In genomic region chr1:132194624-132195023, GRCm38 (mm10) we compare ENCODE assay signal across 20 mouse cellular contexts. TPM values are rescaled to one million over a fixed set of nuclear protein-coding genes. Genes with fewer than 3 reads are reported as not detected.
DNase-seq lines count a peak whose midpoint lies in the region; ATAC-seq and TF ChIP-seq lines count a peak whose summit lies in the region.
"Had no signal": no experiment of that assay in that cellular context is flagged by ENCODE, and none has a peak within 500 bp of the region (broad histone marks: within the 10 kb centered on the region; RNA-seq: fewer than 3 reads in every experiment).

No protein-coding gene starts in this region.

- H3K9ac ChIP-seq in lung, postnatal 0 days (replicated peaks; ENCODE audit: low read depth): no peak overlapping the region
- no peak overlapping the region; the same call in 1 of the 2 replicates for H3K9ac ChIP-seq in forebrain, embryonic 14.5 days (ENCODE audit: low read length)
- peak overlapping the region; percentile 46; the same call in 1 of the 2 replicates for H3K9ac ChIP-seq in midbrain, embryonic 12.5 days (replicated peaks)
- no peak overlapping the region for H3K9ac ChIP-seq in heart, adult 2 months (ENCODE audit: low read depth, low read length)
- H3K9ac ChIP-seq: liver, embryonic 13.5 days had no signal

- no peaks in the 10 kb centered on the region for H3K9me3 ChIP-seq in lung, postnatal 0 days (ENCODE audit: low read length)
- H3K9me3 ChIP-seq in forebrain, embryonic 14.5 days (replicated peaks; ENCODE audit: control insufficient read depth, low read length): no peaks in the 10 kb centered on the region
- no peaks in the 10 kb centered on the region for H3K9me3 ChIP-seq in midbrain, embryonic 12.5 days
- H3K9me3 ChIP-seq: liver, embryonic 13.5 days; megakaryocyte, embryonic 14.5 days had no signal

- peak; percentile 24; the same call in 1 of the 2 replicates for TF ChIP-seq EP300 in lung, postnatal 0 days (IDR thresholded peaks at IDR 0.05)
- TF ChIP-seq EP300 in heart, adult 2 months (IDR thresholded peaks at IDR 0.05; ENCODE audit: insufficient read depth, low read depth, low read length): no peak

- H3K4me3 ChIP-seq in lung, postnatal 0 days (ENCODE audit: low read depth, low read length): no peak overlapping the region
- no peak overlapping the region for H3K4me3 ChIP-seq in forebrain, embryonic 14.5 days (ENCODE audit: low read depth, low read length)
- H3K4me3 ChIP-seq in midbrain, embryonic 12.5 days: no peak overlapping the region
- no peak overlapping the region for H3K4me3 ChIP-seq in heart, adult 2 months
- H3K4me3 ChIP-seq: liver, embryonic 13.5 days; megakaryocyte, embryonic 14.5 days had no signal

- DNase-seq in lung, postnatal 0 days (ENCODE audit: low spot score): peak; percentile 75
- DNase-seq in lung, postnatal 36 days: no peak
- no peak for DNase-seq in forebrain, embryonic 14.5 days (ENCODE audit: low spot score)
- no peak for DNase-seq in gastrocnemius, adult 8-10 months (ENCODE audit: low spot score in 2 of 2)
- DNase-seq in heart, adult 9 months (ENCODE audit: low spot score in 2 of 2): no peak
- no peak for DNase-seq in heart, adult 2 months
- DNase-seq: adrenal gland, postnatal 14 days; kidney, adult 9 months; layer of hippocampus, adult 9-11 months; liver, embryonic 13.5 days; right cerebral cortex, postnatal 25 days had no signal

- peaks cover 21% of the 10 kb centered on the region; the same call in 1 of the 2 replicates for H3K27me3 ChIP-seq in lung, postnatal 0 days (replicated peaks; ENCODE audit: insufficient read depth, low read length)
- no peaks in the 10 kb centered on the region for H3K27me3 ChIP-seq in forebrain, embryonic 14.5 days (replicated peaks; ENCODE audit: control insufficient read depth, insufficient read depth, low read length)
- H3K27me3 ChIP-seq in midbrain, embryonic 12.5 days: no peaks in the 10 kb centered on the region
- peaks cover 23% of the 10 kb centered on the region for H3K27me3 ChIP-seq in heart, adult 2 months (ENCODE audit: control insufficient read depth, insufficient read depth, low read length)

- no peak overlapping the region for H3K4me2 ChIP-seq in lung, postnatal 0 days (replicated peaks; ENCODE audit: low read depth, low read length)
- peak overlapping the region; percentile 59 for H3K4me2 ChIP-seq in forebrain, embryonic 14.5 days (ENCODE audit: low read length)
- peak overlapping the region; percentile 81 for H3K4me2 ChIP-seq in midbrain, embryonic 12.5 days (replicated peaks)
- H3K4me2 ChIP-seq: heart, embryonic 11.5 days; liver, embryonic 13.5 days had no signal

- TF ChIP-seq CTCF in lung, postnatal 0 days (IDR thresholded peaks at IDR 0.05): no peak
- TF ChIP-seq CTCF in heart, adult 2 months (IDR thresholded peaks at IDR 0.05): no peak

- no peaks in the 10 kb centered on the region for H3K36me3 ChIP-seq in lung, postnatal 0 days (ENCODE audit: insufficient read depth, low read length)
- H3K36me3 ChIP-seq in forebrain, embryonic 14.5 days (ENCODE audit: control insufficient read depth, insufficient read depth, low read length): peaks cover 4% of the 10 kb centered on the region; the same call in 1 of the 2 replicates
- peaks cover 10% of the 10 kb centered on the region for H3K36me3 ChIP-seq in midbrain, embryonic 12.5 days
- no peaks in the 10 kb centered on the region for H3K36me3 ChIP-seq in heart, adult 2 months (ENCODE audit: control insufficient read depth, insufficient read depth, low read length)
- H3K36me3 ChIP-seq: liver, embryonic 13.5 days had no signal

- ATAC-seq in lung, postnatal 0 days: peak; percentile 75
- no peak for ATAC-seq in forebrain, embryonic 14.5 days
- ATAC-seq in midbrain, embryonic 12.5 days (ENCODE audit: low FRiP score, low read depth): no peak
- ATAC-seq: Patski had no signal

- intact Hi-C loops in heart, adult 2 months (cut with DNase I): no loop called here

- TF ChIP-seq POLR2A in heart, adult 2 months (IDR thresholded peaks at IDR 0.05; ENCODE audit: insufficient read depth, low read depth, low read length): no peak

- H3K79me2 ChIP-seq in heart, adult 2 months (replicated peaks; ENCODE audit: control insufficient read depth, insufficient read depth, low read length): no peaks in the 10 kb centered on the region

- H3K4me1 ChIP-seq in lung, postnatal 0 days (ENCODE audit: insufficient read depth, low read depth, low read length): no peaks in the 10 kb centered on the region
- peaks cover 75% of the 10 kb centered on the region for H3K4me1 ChIP-seq in forebrain, embryonic 14.5 days (ENCODE audit: control insufficient read depth, insufficient read depth, low read length)
- H3K4me1 ChIP-seq in midbrain, embryonic 12.5 days: peaks cover 81% of the 10 kb centered on the region
- no peaks in the 10 kb centered on the region for H3K4me1 ChIP-seq in heart, adult 2 months (ENCODE audit: control insufficient read depth, insufficient read depth, low read length)

- H3K27ac ChIP-seq in lung, postnatal 0 days (ENCODE audit: low read length): peak overlapping the region; percentile 60; the same call in 1 of the 2 replicates
- H3K27ac ChIP-seq in forebrain, embryonic 14.5 days (ENCODE audit: low read depth, low read length): no peak overlapping the region
- H3K27ac ChIP-seq in midbrain, embryonic 12.5 days (replicated peaks): peak overlapping the region; percentile 56; the same call in 1 of the 2 replicates
- H3K27ac ChIP-seq in heart, adult 2 months: no peak overlapping the region
- H3K27ac ChIP-seq: liver, embryonic 13.5 days had no signal

- WGBS in lung, postnatal 0 days: 30% methylated on average over 3 of the region's 3 CpGs
- WGBS in forebrain, embryonic 14.5 days: 48% methylated on average over 3 of the region's 3 CpGs
- WGBS in midbrain, embryonic 12.5 days: 44% methylated on average over 3 of the region's 3 CpGs
- 51% methylated on average over 3 of the region's 3 CpGs for WGBS in heart, adult 2 months

RNA-seq across cellular contexts. Expression of gene AC124108.1, which starts 3.4 kb away (rescaled TPM):
- not detected in 2 replicates for polyA plus RNA-seq in lung, postnatal 0 days (2015; fragmentation: Nextera tagmentation; extraction: Ambion mirVana)
- 2.2 and 2.9 TPM in 2 replicates for polyA plus RNA-seq in forebrain, embryonic 14.5 days (2014; fragmentation: Nextera tagmentation; extraction: Ambion mirVana)
- polyA plus RNA-seq in midbrain, embryonic 12.5 days (2016; fragmentation: Nextera tagmentation; extraction: Ambion mirVana): 6.1 and 7.9 TPM in 2 replicates
- total RNA-seq in gastrocnemius, adult 8-10 months (2022): not detected
- under 1 TPM in 1 of 2 experiments, not detected in 1; 0.05 TPM for total RNA-seq in heart, adult 2 months (2021)
- 0.06 TPM in 1 of 2 replicates, not detected in the other for polyA plus RNA-seq in heart, adult 2 months (2012; rRNA removed)
- total RNA-seq: common myeloid progenitor, adult 5-6 weeks; hematopoietic stem cell, adult 5-6 weeks; neutrophil, adult 5-6 weeks had no signal
- polyA plus RNA-seq: liver, embryonic 13.5 days; thymus, postnatal 0 days had no signal

RNA-seq across cellular contexts. Expression of gene Lemd1, which starts 3.4 kb away (rescaled TPM):
- polyA plus RNA-seq in lung, postnatal 0 days (2015; fragmentation: Nextera tagmentation; extraction: Ambion mirVana): 0.79 TPM in 1 of 2 replicates, not detected in the other
- polyA plus RNA-seq in forebrain, embryonic 14.5 days (2014; fragmentation: Nextera tagmentation; extraction: Ambion mirVana): 15.5 and 18.7 TPM in 2 replicates
- polyA plus RNA-seq in midbrain, embryonic 12.5 days (2016; fragmentation: Nextera tagmentation; extraction: Ambion mirVana): 13.4 and 15.6 TPM in 2 replicates
- total RNA-seq in gastrocnemius, adult 8-10 months (2022): under 1 TPM in 1 of 4 experiments, not detected in 3; 0.19 TPM
- total RNA-seq in heart, adult 2 months (2021): not detected
- polyA plus RNA-seq in heart, adult 2 months (2012; rRNA removed): 0.20 TPM in 1 of 2 replicates, not detected in the other
- total RNA-seq: adrenal gland, postnatal 14 days; common myeloid progenitor, adult 5-6 weeks; hematopoietic stem cell, adult 5-6 weeks; neutrophil, adult 5-6 weeks had no signal
- polyA plus RNA-seq: heart, embryonic 11.5 days; liver, embryonic 13.5 days had no signal

RNA-seq across cellular contexts. Expression of gene Gm10188, which starts 34.9 kb away (rescaled TPM):
- not detected in 2 replicates for polyA plus RNA-seq in lung, postnatal 0 days (2015; fragmentation: Nextera tagmentation; extraction: Ambion mirVana)
- not detected in 2 replicates for polyA plus RNA-seq in forebrain, embryonic 14.5 days (2014; fragmentation: Nextera tagmentation; extraction: Ambion mirVana)
- polyA plus RNA-seq in midbrain, embryonic 12.5 days (2016; fragmentation: Nextera tagmentation; extraction: Ambion mirVana): 0.96 TPM in 1 of 2 replicates, not detected in the other
- total RNA-seq in gastrocnemius, adult 8-10 months (2022): not detected
- total RNA-seq in heart, adult 2 months (2021): not detected
- polyA plus RNA-seq in heart, adult 2 months (2012; rRNA removed): not detected in 2 replicates
- total RNA-seq: adrenal gland, postnatal 14 days; common myeloid progenitor, adult 5-6 weeks; hematopoietic stem cell, adult 5-6 weeks; left cerebral cortex, postnatal 25 days; neutrophil, adult 5-6 weeks had no signal
- polyA plus RNA-seq: heart, embryonic 11.5 days; liver, embryonic 13.5 days; thymus, postnatal 0 days had no signal

RNA-seq across cellular contexts. Expression of gene Cdk18, which starts 55.1 kb away (rescaled TPM):
- polyA plus RNA-seq in lung, postnatal 0 days (2015; fragmentation: Nextera tagmentation; extraction: Ambion mirVana): 6.5 and 6.9 TPM in 2 replicates
- 0.31 and 0.69 TPM in 2 replicates for polyA plus RNA-seq in forebrain, embryonic 14.5 days (2014; fragmentation: Nextera tagmentation; extraction: Ambion mirVana)
- polyA plus RNA-seq in midbrain, embryonic 12.5 days (2016; fragmentation: Nextera tagmentation; extraction: Ambion mirVana): 0.56 and 1.6 TPM in 2 replicates
- total RNA-seq in gastrocnemius, adult 8-10 months (2022): 1 to 10 TPM; 4.2 to 6.7 (median 4.2) TPM
- total RNA-seq in heart, adult 2 months (2021): 10 to 100 TPM; 14.0 to 15.8 TPM
- 20.9 and 25.1 TPM in 2 replicates for polyA plus RNA-seq in heart, adult 2 months (2012; rRNA removed)
- total RNA-seq: neutrophil, adult 5-6 weeks had no signal

Comparison
In these comparisons a context has a peak if more than half of its experiments do, and no peak if none do; other contexts are left out.
1. H3K27ac ChIP-seq: peak in lung, postnatal 0 days (single experiment) and midbrain, embryonic 12.5 days (single experiment); none in forebrain, embryonic 14.5 days (single experiment) and heart, adult 2 months (single experiment).